Mouse (Mus musculus) stomach, embryonic 14.5 days (tissue): Measurements from ENCODE around the gene Sft2d1. TPM values are rescaled to one million over a fixed set of nuclear protein-coding genes. Genes with fewer than 3 reads are reported as not detected.

Source experiments
- ATAC-seq: fragments of 200-750 bp; cut with Nextera tagmentation; 2 replicates; pipeline ENCODE4 v1.8.0; 2017; ENCODE audit warnings: low read depth, moderate TSS enrichment; ENCODE audit not compliant: insufficient number of reproducible peaks, insufficient read depth, low FRiP score
- H3K27ac ChIP-seq: fragments of 300-500 bp; sonication (generic); 2 replicates; pipeline ENCODE4 v1.5.1; 2014; ENCODE audit warnings: mild to moderate bottlenecking, low read length, moderate library complexity, mixed read lengths
- H3K27me3 ChIP-seq: fragments of 300-500 bp; sonication (generic); 2 replicates; pipeline ENCODE4 v1.6.1; 2014; ENCODE audit warnings: low read length, control low read depth, mixed read lengths; ENCODE audit not compliant: control insufficient read depth, insufficient read depth
- H3K36me3 ChIP-seq: fragments of 300-500 bp; sonication (generic); 2 replicates; pipeline ENCODE4 v1.6.1; 2014; ENCODE audit warnings: mild to moderate bottlenecking, control low read depth, low read length, moderate library complexity, mixed read lengths; ENCODE audit not compliant: control insufficient read depth, insufficient read depth
- H3K4me1 ChIP-seq: fragments of 300-500 bp; sonication (generic); 2 replicates; pipeline ENCODE4 v1.6.1; 2014; ENCODE audit warnings: low read length, control low read depth, mixed read lengths; ENCODE audit not compliant: control insufficient read depth, insufficient read depth
- H3K4me2 ChIP-seq: fragments of 300-500 bp; sonication (generic); replicated peaks from 2 replicates; pipeline ENCODE4 v1.6.1; 2014; ENCODE audit warnings: low read depth, low read length, control low read depth
- H3K4me3 ChIP-seq: fragments of 300-500 bp; sonication (generic); 2 replicates; pipeline ENCODE4 v1.5.1; 2014; ENCODE audit warnings: low read depth, low read length, control low read depth
- H3K9ac ChIP-seq: fragments of 300-500 bp; sonication (generic); replicated peaks from 2 replicates; pipeline ENCODE4 v1.6.1; 2014; ENCODE audit warnings: low read depth, mild to moderate bottlenecking, control low read depth, low read length, moderate library complexity, mixed read lengths
- H3K9me3 ChIP-seq: fragments of 300-500 bp; sonication (generic); 2 replicates; pipeline ENCODE4 v1.6.1; 2016; ENCODE audit warnings: low read depth, low read length, control low read depth; ENCODE audit not compliant: control insufficient read depth
- WGBS: fragments of 180-500 bp; shearing (Covaris S2); extraction: QIAGEN DNeasy Blood & Tissue Kit; methylation state at CpG from one replicate; pipeline ENCODE4 v1.1.7; 2014; 5-methylcytosine and 5-hydroxymethylcytosine counted together
- polyA plus RNA-seq: library from polyadenylated mRNA; unstranded; fragments of >200 nt; fragmentation: Nextera tagmentation; extraction: Ambion mirVana; gene quantifications from 2 replicates; pipeline ENCODE4 v1.2.1, GENCODE M21; 2014

Gene Sft2d1
- polyA plus RNA-seq, 1 experiment from 2014 or later = 77.2 TPM

- peaks cover 12% of the 10 kb centered on the region; the same call in 1 of the 2 replicates for H3K4me1 ChIP-seq
- no peaks in the 10 kb centered on the region for H3K36me3 ChIP-seq
- no peak overlapping the region for H3K27ac ChIP-seq
- 11% methylated on average over 41 of the region's 46 CpGs for WGBS
- peak overlapping the region; percentile 33 for H3K9ac ChIP-seq
- H3K9me3 ChIP-seq = no peaks in the 10 kb centered on the region
- peaks cover 27% of the 10 kb centered on the region for H3K27me3 ChIP-seq
- peak overlapping the region; percentile 100 for H3K4me2 ChIP-seq
- ATAC-seq = 0 out of 2 replicates have a peak, but pooled peaks have one; percentile 5
- H3K4me3 ChIP-seq = peak overlapping the region; percentile 53
Observed at GRCm38 (mm10) chr17:8341360-8341963, 30.6 kb downstream of the Sft2d1 start.

- Histone ChIP-seq H3K9ac (no peak overlapping the region), H3K4me3 (no peak overlapping the region), H3K4me2 (no peak overlapping the region), H3K27ac (no peak overlapping the region), H3K9me3 (no peaks in the 10 kb centered on the region), H3K36me3 (no peaks in the 10 kb centered on the region), H3K4me1 (peaks cover 12% of the 10 kb centered on the region; the same call in 1 of the 2 replicates), H3K27me3 (peaks cover 27% of the 10 kb centered on the region)
- ATAC-seq = no peak
- WGBS = 41% methylated on average over 5 of the region's 5 CpGs
Observed at GRCm38 (mm10) chr17:8342706-8343105, 31.8 kb downstream of the Sft2d1 start.

- 77% methylated on average over 6 of the region's 6 CpGs for WGBS
- Histone ChIP-seq H3K9ac (no peak overlapping the region), H3K27ac (no peak overlapping the region), H3K4me3 (no peak overlapping the region), H3K36me3 (no peaks in the 10 kb centered on the region), H3K9me3 (no peaks in the 10 kb centered on the region), H3K27me3 (peaks cover 27% of the 10 kb centered on the region), H3K4me1 (peaks cover 12% of the 10 kb centered on the region; the same call in 1 of the 2 replicates), H3K4me2 (no peak overlapping the region)
- ATAC-seq = no peak
Observed at GRCm38 (mm10) chr17:8343416-8343815, 32.5 kb downstream of the Sft2d1 start.

- Histone ChIP-seq H3K36me3 (no peaks in the 10 kb centered on the region), H3K27ac (no peak overlapping the region), H3K4me1 (no peaks in the 10 kb centered on the region), H3K27me3 (no peaks in the 10 kb centered on the region), H3K4me3 (no peak overlapping the region), H3K4me2 (no peak overlapping the region), H3K9me3 (no peaks in the 10 kb centered on the region), H3K9ac (no peak overlapping the region)
- no peak for ATAC-seq
- 83% methylated on average over 5 of the region's 5 CpGs for WGBS
Observed at GRCm38 (mm10) chr17:8347765-8348285, 36.9 kb downstream of the Sft2d1 start.

GRCm38 (mm10) chr17:8348941-8349340 is 38.0 kb downstream of the Sft2d1 start:
- Histone ChIP-seq H3K27me3 (no peaks in the 10 kb centered on the region), H3K9ac (no peak overlapping the region), H3K4me3 (no peak overlapping the region), H3K9me3 (no peaks in the 10 kb centered on the region), H3K4me2 (no peak overlapping the region), H3K36me3 (no peaks in the 10 kb centered on the region), H3K27ac (no peak overlapping the region), H3K4me1 (no peaks in the 10 kb centered on the region)
- 90% methylated on average over 4 of the region's 4 CpGs for WGBS
- ATAC-seq = no peak

GRCm38 (mm10) chr17:8351088-8351487 is 40.2 kb downstream of the Sft2d1 start:
- no peak overlapping the region for H3K27ac ChIP-seq
- no peaks in the 10 kb centered on the region for H3K36me3 ChIP-seq
- no peak overlapping the region for H3K9ac ChIP-seq
- ATAC-seq = no peak
- WGBS = 78% methylated on average over 7 of the region's 7 CpGs
- H3K4me3 ChIP-seq = no peak overlapping the region
- H3K4me1 ChIP-seq = no peaks in the 10 kb centered on the region
- H3K9me3 ChIP-seq = no peaks in the 10 kb centered on the region
- no peaks in the 10 kb centered on the region for H3K27me3 ChIP-seq
- H3K4me2 ChIP-seq = no peak overlapping the region

- Histone ChIP-seq H3K4me3 (no peak within 1 kb of the TSS), H3K27me3 (no peaks in the 10 kb centered on the region), H3K36me3 (no peaks in the 10 kb centered on the region), H3K9me3 (no peaks in the 10 kb centered on the region), H3K27ac (no peak within 1 kb of the TSS), H3K9ac (no peak within 1 kb of the TSS), H3K4me1 (no peaks in the 10 kb centered on the region), H3K4me2 (no peak within 1 kb of the TSS)
- no peak for ATAC-seq
- WGBS = 80% methylated on average over 6 of the region's 6 CpGs
Observed at GRCm38 (mm10) chr17:8355692-8356091, 44.8 kb downstream of the Sft2d1 start, which contains the start of gene T2. Gene T2, plus strand, starts transcription at chr17:8355992.

- Histone ChIP-seq H3K4me2 (no peak overlapping the region), H3K4me1 (peaks cover 6% of the 10 kb centered on the region; the same call in 1 of the 2 replicates), H3K9ac (no peak overlapping the region), H3K4me3 (no peak overlapping the region), H3K27ac (no peak overlapping the region), H3K27me3 (no peaks in the 10 kb centered on the region), H3K9me3 (no peaks in the 10 kb centered on the region), H3K36me3 (no peaks in the 10 kb centered on the region)
- ATAC-seq = no peak
- 89% methylated on average over 6 of the region's 6 CpGs for WGBS
Observed at GRCm38 (mm10) chr17:8357498-8357897, 46.6 kb downstream of the Sft2d1 start.
